Mouse (Mus musculus): ENCODE measurements around the gene Ina. TPM values are rescaled to one million over a fixed set of nuclear protein-coding genes. Genes with fewer than 3 reads are reported as not detected.

Gene Ina
- not detected for polyA plus RNA-seq (2012; fragmentation: generic; extraction: Trizol)

GRCm38 (mm10) chr19:47014447-47015381 lies at the start of gene Ina, which contains the start of gene Nt5c2:
Ina (plus strand) TSS chr19:47014698.
Nt5c2 (minus strand) TSS chr19:47015153.

GRCm38 (mm10) chr19:47050271-47051032 lies 36.0 kb downstream of the Ina start, which contains the start of gene Pcgf6:
Pcgf6 (minus strand) TSS chr19:47050906.

GRCm38 (mm10) chr19:47067096-47067882 lies 52.8 kb downstream of the Ina start, which contains the start of gene Taf5:
Taf5 (plus strand) TSS chr19:47067746.

Other genes with a start within 250 kb of the Ina start
- gene Nt5c2, start 455 bp downstream of the Ina start, polyA plus RNA-seq (2012; fragmentation: generic; extraction: Trizol), result 10 to 100 TPM in 1 of 2 experiments, 1 to 10 TPM in 1; 5.5 to 22.8 TPM
- 1 to 10 TPM in 1 of 2 experiments, under 1 TPM in 1; 0.59 to 2.6 TPM for gene Pcgf6, start 36.2 kb downstream of the Ina start, polyA plus RNA-seq (2012; fragmentation: generic; extraction: Trizol)
- 1 to 10 TPM in 1 of 2 experiments, under 1 TPM in 1; 0.87 to 2.6 TPM for gene Taf5, start 53.0 kb downstream of the Ina start, polyA plus RNA-seq (2012; fragmentation: generic; extraction: Trizol)
- gene Usmg5, start 75.9 kb downstream of the Ina start, polyA plus RNA-seq (2012; fragmentation: generic; extraction: Trizol), result 100 to 1,000 TPM; 307 to 844 TPM
- 10 to 100 TPM in 1 of 2 experiments, 1 to 10 TPM in 1; 7.4 to 16.2 TPM for gene Pdcd11, start 76.1 kb downstream of the Ina start, polyA plus RNA-seq (2012; fragmentation: generic; extraction: Trizol)
- gene Calhm2, start 123.6 kb downstream of the Ina start, polyA plus RNA-seq (2012; fragmentation: generic; extraction: Trizol), result 10 to 100 TPM; 10.6 to 24.1 TPM
- under 1 TPM in 1 of 2 experiments, not detected in 1; 0.22 TPM for gene Calhm1, start 129.6 kb downstream of the Ina start, polyA plus RNA-seq (2012; fragmentation: generic; extraction: Trizol)
- not detected for gene Calhm3, start 143.1 kb downstream of the Ina start, polyA plus RNA-seq (2012; fragmentation: generic; extraction: Trizol)
- gene Neurl1a, start 164.1 kb downstream of the Ina start, polyA plus RNA-seq (2012; fragmentation: generic; extraction: Trizol), result under 1 TPM; 0.26 to 0.59 TPM